9 mouse cellular contexts compared by ENCODE assay signal in the genomic region with DNA sequence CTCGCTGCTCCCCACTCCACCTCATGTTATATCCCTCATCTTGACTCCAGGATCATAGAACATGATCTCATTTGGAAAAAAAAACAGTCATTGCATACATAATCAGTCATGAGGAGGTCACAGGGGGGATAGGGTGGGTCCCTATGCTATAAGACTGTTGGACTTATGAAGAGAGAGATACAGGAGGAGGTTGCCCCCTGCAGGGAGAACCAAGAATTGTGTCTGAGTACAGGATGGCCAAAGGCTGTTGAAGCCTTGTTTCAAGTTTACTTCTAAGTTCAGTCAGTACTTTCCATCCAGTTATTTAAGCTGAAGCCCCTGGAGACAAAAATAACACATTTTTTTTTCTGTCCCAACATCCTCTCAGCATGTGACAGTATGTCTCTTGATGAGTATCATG.
DNase-seq lines count a peak whose midpoint lies in the region; ATAC-seq and TF ChIP-seq lines count a peak whose summit lies in the region.
"Had no signal": no experiment of that assay in that cellular context is flagged by ENCODE, and none has a peak within 500 bp of the region (broad histone marks: within the 10 kb centered on the region; RNA-seq: fewer than 3 reads in every experiment).

No protein-coding gene starts in this region.

- no peak for ATAC-seq in midbrain, embryonic 13.5 days

- no peaks in the 10 kb centered on the region for H3K36me3 ChIP-seq in midbrain, embryonic 10.5 days
- H3K36me3 ChIP-seq in midbrain, embryonic 13.5 days, result peaks cover 27% of the 10 kb centered on the region

- no peak for TF ChIP-seq POLR2A in cortical plate, adult 2 months (IDR thresholded peaks at IDR 0.05; ENCODE audit: extremely low read depth, insufficient read depth, low read length)
- TF ChIP-seq POLR2A in lung, adult 2 months (IDR thresholded peaks at IDR 0.05; ENCODE audit: borderline replicate concordance, extremely low read depth, low read depth, low read length), result no peak

- no peaks in the 10 kb centered on the region for H3K9me3 ChIP-seq in midbrain, embryonic 10.5 days (replicated peaks)
- no peaks in the 10 kb centered on the region for H3K9me3 ChIP-seq in midbrain, embryonic 13.5 days

- H3K27ac ChIP-seq in midbrain, embryonic 10.5 days (replicated peaks), result no peak overlapping the region
- no peak overlapping the region for H3K27ac ChIP-seq in midbrain, embryonic 13.5 days
- H3K27ac ChIP-seq in cortical plate, adult 2 months (ENCODE audit: insufficient read depth, low read length), result no peak overlapping the region

- peak; percentile 19 to 82 for DNase-seq in adrenal gland, adult (ENCODE audit: inconsistent age in 2 of 2, low spot score in 1 of 2)
- DNase-seq in adrenal gland, adult 8-10 months, result no peak
- peak; percentile 31 for DNase-seq in midbrain, embryonic 10.5 days (ENCODE audit: low spot score)
- peak; percentile 74 for DNase-seq in kidney, adult 9 months
- peak; percentile 17 for DNase-seq in lung, adult 2 months
- DNase-seq in spleen, postnatal 36 days (ENCODE audit: low spot score in 2 of 2), result peak; percentile 62 to 71

- peaks cover 12% of the 10 kb centered on the region for H3K4me1 ChIP-seq in midbrain, embryonic 10.5 days
- peaks cover 10% of the 10 kb centered on the region for H3K4me1 ChIP-seq in midbrain, embryonic 13.5 days (replicated peaks)
- no peaks in the 10 kb centered on the region for H3K4me1 ChIP-seq in cortical plate, adult 2 months (ENCODE audit: control insufficient read depth, insufficient read depth, low read length)
- no peaks in the 10 kb centered on the region for H3K4me1 ChIP-seq in lung, adult 2 months (ENCODE audit: control insufficient read depth, insufficient read depth, low read length)

- WGBS in midbrain, embryonic 10.5 days, result 78% methylated on average over 1 of the region's 1 CpGs
- WGBS in midbrain, embryonic 13.5 days, result 90% methylated on average over 1 of the region's 1 CpGs
- WGBS in lung, adult 2 months, result 84% methylated on average over 1 of the region's 1 CpGs

- H3K4me2 ChIP-seq in midbrain, embryonic 13.5 days (replicated peaks), result no peak overlapping the region

- no peaks in the 10 kb centered on the region for H3K27me3 ChIP-seq in midbrain, embryonic 10.5 days (ENCODE audit: low read depth, poor library complexity, severe bottlenecking)
- no peaks in the 10 kb centered on the region for H3K27me3 ChIP-seq in midbrain, embryonic 13.5 days

- no peak overlapping the region for H3K4me3 ChIP-seq in midbrain, embryonic 10.5 days
- no peak overlapping the region for H3K4me3 ChIP-seq in midbrain, embryonic 13.5 days (replicated peaks)
- no peak overlapping the region for H3K4me3 ChIP-seq in cortical plate, adult 2 months (ENCODE audit: insufficient read depth, low read length)
- no peak overlapping the region for H3K4me3 ChIP-seq in lung, adult 2 months (replicated peaks; ENCODE audit: extremely low read depth, low read depth, low read length)
- H3K4me3 ChIP-seq: erythroblast, embryonic 14.5 days had no signal

- TF ChIP-seq CTCF in cortical plate, adult 2 months (IDR thresholded peaks at IDR 0.05; ENCODE audit: extremely low read depth, insufficient read depth, low read length), result peak; percentile 68
- no peak for TF ChIP-seq CTCF in lung, adult 2 months (IDR thresholded peaks at IDR 0.05; ENCODE audit: insufficient read depth, low read length)

- no peak overlapping the region for H3K9ac ChIP-seq in midbrain, embryonic 13.5 days (replicated peaks)
